In the genomic region with DNA sequence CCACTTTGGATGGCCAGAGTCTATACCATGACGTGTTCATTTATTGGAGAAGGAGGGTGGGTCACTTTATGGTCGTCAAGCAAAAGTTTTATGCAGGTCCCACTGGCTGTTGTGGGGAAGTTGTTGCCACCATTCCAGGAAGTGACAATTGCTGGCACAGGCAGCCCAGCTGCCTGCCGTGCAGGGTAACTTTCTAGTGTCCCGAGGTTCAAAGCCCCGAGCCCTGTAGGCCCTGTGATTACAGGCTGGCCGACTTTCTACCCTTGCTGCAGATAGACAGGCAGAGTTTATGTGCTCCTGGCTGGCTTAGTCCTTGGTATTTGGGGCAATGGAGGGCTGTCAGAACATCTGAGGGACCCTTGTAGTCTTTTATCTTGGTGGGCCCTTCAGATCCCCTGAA, we compare ENCODE assay signal across 12 mouse cellular contexts. TPM values are rescaled to one million over a fixed set of nuclear protein-coding genes. Genes with fewer than 3 reads are reported as not detected.
DNase-seq lines count a peak whose midpoint lies in the region; ATAC-seq lines count a peak whose summit lies in the region.
"Had no signal": no experiment of that assay in that cellular context is flagged by ENCODE, and none has a peak within 500 bp of the region (broad histone marks: within the 10 kb centered on the region; RNA-seq: fewer than 3 reads in every experiment).

No protein-coding gene starts in this region.

- no peak overlapping the region for H3K4me3 ChIP-seq in lung, embryonic 16.5 days (ENCODE audit: low read length)
- H3K4me3 ChIP-seq in limb, embryonic 13.5 days: no peak overlapping the region
- H3K4me3 ChIP-seq in stomach, embryonic 15.5 days (replicated peaks): no peak overlapping the region

- no peaks in the 10 kb centered on the region for H3K36me3 ChIP-seq in lung, embryonic 16.5 days (ENCODE audit: control insufficient read depth, insufficient read depth, low read length)
- no peaks in the 10 kb centered on the region for H3K36me3 ChIP-seq in limb, embryonic 13.5 days
- no peaks in the 10 kb centered on the region for H3K36me3 ChIP-seq in stomach, embryonic 15.5 days

- no peaks in the 10 kb centered on the region for H3K9me3 ChIP-seq in lung, embryonic 16.5 days (ENCODE audit: control insufficient read depth, low read length)
- H3K9me3 ChIP-seq in limb, embryonic 13.5 days: no peaks in the 10 kb centered on the region
- no peaks in the 10 kb centered on the region for H3K9me3 ChIP-seq in stomach, embryonic 15.5 days

- ATAC-seq in lung, embryonic 16.5 days (ENCODE audit: low read depth): no peak
- ATAC-seq in limb, embryonic 13.5 days (ENCODE audit: low FRiP score, low read depth): no peak
- no peak for ATAC-seq in stomach, embryonic 15.5 days (ENCODE audit: insufficient read depth, low FRiP score, low read depth)

- H3K27me3 ChIP-seq in lung, embryonic 16.5 days (ENCODE audit: control insufficient read depth, insufficient read depth, low read depth, low read length): no peaks in the 10 kb centered on the region
- no peaks in the 10 kb centered on the region for H3K27me3 ChIP-seq in limb, embryonic 13.5 days
- H3K27me3 ChIP-seq in stomach, embryonic 15.5 days (replicated peaks): no peaks in the 10 kb centered on the region

- peak overlapping the region; percentile 96 for H3K27ac ChIP-seq in lung, embryonic 16.5 days (ENCODE audit: low read length)
- 0 out of 2 replicates have a peak overlapping the region, but pooled peaks have one; percentile 91 for H3K27ac ChIP-seq in limb, embryonic 13.5 days
- H3K27ac ChIP-seq in stomach, embryonic 15.5 days: 0 out of 2 replicates have a peak overlapping the region, but pooled peaks have one; percentile 12

- 38% methylated on average over 6 of the region's 6 CpGs for WGBS in lung, embryonic 16.5 days
- WGBS in limb, embryonic 13.5 days: 31% methylated on average over 6 of the region's 6 CpGs
- WGBS in stomach, embryonic 15.5 days: 50% methylated on average over 6 of the region's 6 CpGs

- 0 out of 2 replicates have a peak overlapping the region, but pooled peaks have one; percentile 29 for H3K4me2 ChIP-seq in lung, embryonic 16.5 days (ENCODE audit: low read depth, low read length)
- peak overlapping the region; percentile 4; the same call in 1 of the 2 replicates for H3K4me2 ChIP-seq in limb, embryonic 13.5 days (replicated peaks)
- H3K4me2 ChIP-seq in stomach, embryonic 15.5 days: peak overlapping the region; percentile 16; the same call in 1 of the 2 replicates

- H3K9ac ChIP-seq in lung, embryonic 16.5 days (ENCODE audit: low read length): peak overlapping the region; percentile 67; the same call in 1 of the 2 replicates
- 0 out of 2 replicates have a peak overlapping the region, but pooled peaks have one; percentile 1 for H3K9ac ChIP-seq in limb, embryonic 13.5 days
- H3K9ac ChIP-seq in stomach, embryonic 15.5 days: no peak overlapping the region

- peak; percentile 41 for DNase-seq in cerebellum, adult 9-10 months
- no peak for DNase-seq in cerebellum, postnatal 4 days (ENCODE audit: low spot score in 2 of 2)
- no peak for DNase-seq in lung, postnatal 14 days
- no peak for DNase-seq in ovary, postnatal 14 days (ENCODE audit: low spot score)
- no peak for DNase-seq in adrenal gland, adult 8-10 months
- DNase-seq: thymus, adult 2 months had no signal

- peaks cover 76% of the 10 kb centered on the region for H3K4me1 ChIP-seq in lung, embryonic 16.5 days (replicated peaks; ENCODE audit: control insufficient read depth, insufficient read depth, low read length)
- peaks cover 88% of the 10 kb centered on the region for H3K4me1 ChIP-seq in limb, embryonic 13.5 days
- H3K4me1 ChIP-seq in stomach, embryonic 15.5 days: peaks cover 75% of the 10 kb centered on the region

RNA-seq across cellular contexts. Expression of gene Gm21969, which starts 23.5 kb away (rescaled TPM):
- polyA plus RNA-seq in lung, embryonic 16.5 days (2015; fragmentation: Nextera tagmentation; extraction: Ambion mirVana): 0.05 TPM in 1 of 2 replicates, not detected in the other
- not detected in 2 replicates for polyA plus RNA-seq in limb, embryonic 13.5 days (2015; fragmentation: Nextera tagmentation; extraction: Ambion mirVana)
- not detected in 2 replicates for polyA plus RNA-seq in stomach, embryonic 15.5 days (2015; fragmentation: Nextera tagmentation; extraction: Ambion mirVana)
- under 1 TPM in 2 of 4 experiments, not detected in 2; 0.09 to 0.25 TPM for total RNA-seq in adrenal gland, adult 8-10 months (2022)
- total RNA-seq: heart, adult 18-20 months; left cerebral cortex, adult 8-10 months had no signal
- polyA plus RNA-seq: embryonic facial prominence, embryonic 11.5 days; thymus, adult 2 months had no signal

RNA-seq across cellular contexts. Expression of gene Aldh4a1, which starts 43.2 kb away (rescaled TPM):
- polyA plus RNA-seq in lung, embryonic 16.5 days (2015; fragmentation: Nextera tagmentation; extraction: Ambion mirVana): 25.5 and 30.7 TPM in 2 replicates
- polyA plus RNA-seq in limb, embryonic 13.5 days (2015; fragmentation: Nextera tagmentation; extraction: Ambion mirVana): 24.7 and 25.9 TPM in 2 replicates
- 27.6 and 30.7 TPM in 2 replicates for polyA plus RNA-seq in stomach, embryonic 15.5 days (2015; fragmentation: Nextera tagmentation; extraction: Ambion mirVana)
- total RNA-seq in adrenal gland, adult 8-10 months (2022): 100 to 1,000 TPM in 2 of 4 experiments, 10 to 100 TPM in 2; 62.6 to 149 (median 97.9) TPM

RNA-seq across cellular contexts. Expression of gene Iffo2, which starts 49.1 kb away (rescaled TPM):
- polyA plus RNA-seq in lung, embryonic 16.5 days (2015; fragmentation: Nextera tagmentation; extraction: Ambion mirVana): 2.9 and 3.7 TPM in 2 replicates
- polyA plus RNA-seq in limb, embryonic 13.5 days (2015; fragmentation: Nextera tagmentation; extraction: Ambion mirVana): 4.4 and 4.6 TPM in 2 replicates
- polyA plus RNA-seq in stomach, embryonic 15.5 days (2015; fragmentation: Nextera tagmentation; extraction: Ambion mirVana): 2.2 and 4.2 TPM in 2 replicates
- total RNA-seq in adrenal gland, adult 8-10 months (2022): 10 to 100 TPM; 10.7 to 13.3 (median 12.0) TPM

Comparison
In these comparisons a context has a peak if more than half of its experiments do, and no peak if none do; other contexts are left out.
1. H3K27ac ChIP-seq: peak in every context shown above with its lines; median percentile 96 in lung, embryonic 16.5 days; 91 in limb, embryonic 13.5 days; 12 in stomach, embryonic 15.5 days.